Mouse (Mus musculus) liver, postnatal 0 days (tissue): ENCODE data around the gene Tbc1d22a.

Source experiments
- CTCF ChIP-seq: sonication (generic); IDR thresholded peaks from 2 replicates; pipeline ENCODE4 v1.5.1; 2016; ENCODE audit warnings: antibody characterized with exemption, low read depth
- EP300 ChIP-seq: IDR thresholded peaks from 2 replicates; pipeline ENCODE4 v1.6.1; 2016; ENCODE audit warnings: antibody characterized with exemption, low read depth, mild to moderate bottlenecking

DNA sequence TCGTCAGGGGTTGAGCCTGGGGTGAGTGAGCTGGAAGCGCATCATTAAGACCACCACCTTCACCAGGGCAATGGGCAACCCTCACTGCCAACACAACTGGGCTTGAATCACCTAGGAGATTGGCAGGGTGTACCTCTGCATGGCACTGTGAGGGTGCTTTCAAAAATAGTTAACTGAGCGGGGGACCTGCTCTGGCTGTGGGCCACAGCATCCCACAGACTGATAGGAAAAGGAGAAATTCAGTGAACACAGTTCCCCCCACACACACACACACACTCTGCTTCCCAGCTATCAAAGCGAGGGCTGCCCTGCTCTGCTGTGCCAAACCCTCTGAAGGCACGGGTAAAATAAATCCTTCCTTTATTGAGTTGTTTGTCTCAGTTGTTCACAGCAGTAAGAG lies 273.1 kb downstream of the Tbc1d22a start:
- TF ChIP-seq CTCF (no peak), EP300 (no peak)
